Mouse (Mus musculus) kidney, adult 2 months (tissue): ENCODE data around the gene Foxd3. TPM values are rescaled to one million over a fixed set of nuclear protein-coding genes. Genes with fewer than 3 reads are reported as not detected.
A peak's percentile ranks its signal among the peaks of the same experiment; 100 is the strongest.

ENCODE experiments used
- DNase-seq: peaks from one replicate; pipeline ENCODE4 v3.0.0; 2021
- H3K27ac ChIP-seq: fragments of 200-500 bp; 2 replicates; pipeline ENCODE4 v1.5.1; 2012; ENCODE audit warnings: low read depth, low read length, control low read depth, inconsistent platforms; ENCODE audit not compliant: insufficient read depth
- H3K27me3 ChIP-seq: fragments of 200-500 bp; replicated peaks from 2 replicates; pipeline ENCODE4 v1.6.1; 2012; ENCODE audit warnings: mild to moderate bottlenecking, moderate library complexity, low read length, inconsistent platforms; ENCODE audit not compliant: control insufficient read depth, insufficient read depth
- H3K36me3 ChIP-seq: fragments of 200-500 bp; 2 replicates; pipeline ENCODE4 v1.6.1; 2012; ENCODE audit warnings: mild to moderate bottlenecking, moderate library complexity, low read length, inconsistent platforms; ENCODE audit not compliant: control insufficient read depth, insufficient read depth
- H3K4me1 ChIP-seq: fragments of 200-500 bp; 2 replicates; pipeline ENCODE4 v1.6.1; 2011; ENCODE audit warnings: low read length; ENCODE audit not compliant: control insufficient read depth, insufficient read depth
- H3K4me3 ChIP-seq: fragments of 200-500 bp; 2 replicates; pipeline ENCODE4 v1.5.1; 2011; ENCODE audit warnings: mild to moderate bottlenecking, low read depth, low read length, control low read depth; ENCODE audit not compliant: insufficient read depth
- CTCF ChIP-seq: fragments of 200-500 bp; conservative IDR thresholded peaks from 2 replicates; pipeline ENCODE4 v1.5.1; 2011; ENCODE audit warnings: low read depth, mild to moderate bottlenecking, control low read depth, low read length, moderate library complexity, mixed read lengths; ENCODE audit not compliant: insufficient read depth, insufficient read length
- POLR2A ChIP-seq: fragments of 200-500 bp; IDR thresholded peaks from one replicate; pipeline ENCODE4 v1.6.1; 2011; ENCODE audit warnings: low read depth, low read length, control low read depth
- WGBS: fragments of 180-500 bp; shearing (Covaris S2); methylation state at CpG from one replicate; pipeline ENCODE4 v1.1.7; 2018; 5-methylcytosine and 5-hydroxymethylcytosine counted together
- polyA plus RNA-seq: library from polyadenylated mRNA; depleted of rRNA; stranded (reverse); fragments of >200 nt; gene quantifications from 2 replicates; pipeline ENCODE4 v1.2.3, GENCODE M21; 2012

Gene Foxd3
- polyA plus RNA-seq, 1 experiment: 0.06 TPM

DNA sequence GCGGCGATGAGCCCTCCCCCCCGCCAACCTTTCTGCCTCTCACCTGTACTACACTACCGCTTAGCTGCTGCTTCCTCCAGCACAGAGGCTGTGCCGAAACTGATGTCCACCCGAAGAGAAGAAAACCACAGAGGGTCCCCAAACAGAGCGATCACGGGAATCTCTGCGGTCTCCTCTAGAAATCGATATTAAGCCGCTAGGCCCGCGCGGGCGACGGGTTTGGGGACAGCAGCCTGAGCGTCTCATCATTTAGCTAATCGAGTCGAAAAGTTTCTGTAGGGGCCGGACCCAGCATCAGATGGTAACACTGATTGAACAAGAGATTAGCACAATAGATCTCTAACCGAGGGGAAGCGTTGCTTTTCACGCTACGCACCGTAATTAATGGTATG is 2.9 kb upstream of the Foxd3 start:
- H3K36me3 ChIP-seq: no peaks in the 10 kb centered on the region
- H3K4me3 ChIP-seq: no peak overlapping the region
- no peak for DNase-seq
- no peak for TF ChIP-seq POLR2A
- TF ChIP-seq CTCF: no peak
- 4% methylated on average over 25 of the region's 25 CpGs for WGBS
- H3K27me3 ChIP-seq: peaks cover 33% of the 10 kb centered on the region
- no peaks in the 10 kb centered on the region for H3K4me1 ChIP-seq
- no peak overlapping the region for H3K27ac ChIP-seq

- WGBS: 5% methylated on average over 36 of the region's 36 CpGs
These were observed 2.4 kb upstream of the Foxd3 start for GRCm38 (mm10) chr4:99653608-99654221.

DNA sequence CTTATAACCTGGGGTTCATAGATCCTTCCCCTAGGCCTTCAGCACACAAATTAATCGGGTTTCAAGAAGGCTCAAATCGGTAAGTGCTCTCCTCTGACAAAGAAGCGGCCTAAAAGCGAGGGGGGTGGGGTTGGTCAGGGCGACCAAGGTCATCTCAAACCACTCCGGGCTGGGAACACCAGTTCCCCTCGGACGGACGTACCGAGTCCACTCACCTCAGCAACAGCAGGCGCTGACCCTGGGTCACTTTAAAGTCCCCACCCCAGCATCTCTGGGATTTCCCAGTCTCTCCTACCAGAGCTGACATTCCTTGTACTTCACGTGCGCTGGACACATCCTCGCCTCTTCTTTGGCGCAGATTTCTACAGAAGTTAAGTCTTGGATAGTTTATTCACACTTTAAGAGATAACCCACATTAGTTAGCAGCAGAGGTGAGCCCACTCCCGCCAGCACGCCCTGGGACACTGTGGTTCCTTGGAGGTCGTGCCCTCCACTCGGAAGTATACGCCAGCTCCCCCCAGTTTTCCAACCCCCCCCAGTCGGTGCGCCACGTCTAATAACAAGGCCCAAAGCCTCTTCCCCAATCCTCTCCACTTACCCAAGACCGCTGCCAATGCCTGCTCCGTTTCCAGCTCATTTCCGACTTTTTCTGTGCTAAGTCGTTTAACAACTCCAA is 1.3 kb upstream of the Foxd3 start:
- Histone ChIP-seq H3K4me3 (no peak overlapping the region), H3K36me3 (no peaks in the 10 kb centered on the region), H3K27ac (no peak overlapping the region), H3K4me1 (no peaks in the 10 kb centered on the region), H3K27me3 (peaks cover 36% of the 10 kb centered on the region)
- no peak for DNase-seq
- 9% methylated on average over 27 of the region's 27 CpGs for WGBS
- TF ChIP-seq POLR2A (no peak), CTCF (no peak)

More at GRCm38 (mm10) chr4:99653608-99654221, 2.4 kb upstream of the Foxd3 start:
- TF ChIP-seq CTCF (no peak), POLR2A (no peak)
- no peak overlapping the region for H3K4me3 ChIP-seq
- H3K4me1 ChIP-seq: no peaks in the 10 kb centered on the region
- DNase-seq: no peak
- no peak overlapping the region for H3K27ac ChIP-seq
- H3K36me3 ChIP-seq: no peaks in the 10 kb centered on the region
- peaks cover 33% of the 10 kb centered on the region for H3K27me3 ChIP-seq

GRCm38 (mm10) chr4:99656605-99657429 is 718 bp downstream of the Foxd3 start:
- Histone ChIP-seq H3K4me1 (no peaks in the 10 kb centered on the region), H3K4me3 (peak overlapping the region; percentile 8; the same call in 1 of the 2 replicates), H3K27ac (no peak overlapping the region), H3K36me3 (no peaks in the 10 kb centered on the region), H3K27me3 (peaks cover 34% of the 10 kb centered on the region)
- DNase-seq: peak; percentile 15
- 2% methylated on average over 92 of the region's 92 CpGs for WGBS
- TF ChIP-seq CTCF (no peak), POLR2A (no peak)

GRCm38 (mm10) chr4:99657430-99657820 is 1.3 kb downstream of the Foxd3 start:
- TF ChIP-seq POLR2A (no peak), CTCF (no peak)
- WGBS: 1% methylated on average over 62 of the region's 62 CpGs
- no peak for DNase-seq
- no peaks in the 10 kb centered on the region for H3K4me1 ChIP-seq
- no peak overlapping the region for H3K27ac ChIP-seq
- peak overlapping the region; percentile 8; the same call in 1 of the 2 replicates for H3K4me3 ChIP-seq
- H3K36me3 ChIP-seq: no peaks in the 10 kb centered on the region
- H3K27me3 ChIP-seq: peaks cover 33% of the 10 kb centered on the region

DNA sequence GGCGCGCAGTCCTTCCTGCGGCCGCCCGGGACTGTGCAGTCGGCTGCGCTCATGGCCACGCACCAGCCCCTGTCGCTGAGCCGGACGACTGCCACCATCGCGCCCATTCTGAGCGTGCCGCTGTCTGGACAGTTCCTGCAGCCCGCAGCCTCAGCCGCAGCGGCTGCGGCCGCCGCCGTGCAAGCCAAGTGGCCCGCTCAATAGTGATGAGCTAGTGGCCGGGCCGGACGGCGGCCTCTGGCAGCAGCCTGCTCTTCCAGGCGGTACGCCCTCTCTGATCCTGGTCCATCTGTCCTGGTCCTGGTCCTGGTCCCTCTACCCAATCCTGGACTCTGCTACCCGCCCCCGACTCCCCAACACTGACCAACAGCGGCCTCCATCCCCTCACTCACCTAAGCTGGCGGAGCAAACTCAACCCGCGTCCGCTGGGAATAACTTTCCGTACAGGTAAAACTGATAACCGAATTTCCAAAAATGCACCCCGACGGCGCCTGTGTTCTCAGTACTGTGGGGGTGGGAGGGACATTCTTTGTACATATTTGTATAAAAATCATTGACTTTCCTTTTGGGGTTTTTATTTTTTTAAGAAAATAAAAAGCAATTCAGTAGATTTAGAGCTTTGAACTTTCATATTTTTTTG is 1.9 kb downstream of the Foxd3 start:
- Histone ChIP-seq H3K4me3 (no peak overlapping the region), H3K36me3 (no peaks in the 10 kb centered on the region), H3K27ac (no peak overlapping the region), H3K4me1 (no peaks in the 10 kb centered on the region), H3K27me3 (peaks cover 32% of the 10 kb centered on the region)
- TF ChIP-seq POLR2A: no peak
- no peak for TF ChIP-seq CTCF
- WGBS: 3% methylated on average over 41 of the region's 41 CpGs
- DNase-seq: no peak
